Mouse (Mus musculus) kidney, postnatal 36 days (tissue): ENCODE data around the gene Zbp1.
A peak's percentile ranks its signal among the peaks of the same experiment; 100 is the strongest.

ENCODE experiments used
- DNase-seq, 2 experiments: peaks; one replicate each; pipeline ENCODE4 v3.0.0; 2021 to 2022; ENCODE audit warnings: mixed read lengths in 2 of 2

Gene Zbp1

GRCm38 (mm10) chr2:173175703-173176102, 43.0 kb downstream of the Zbp1 start:
- peak in 1 of 2 experiments; percentile 20 for DNase-seq

GRCm38 (mm10) chr2:173174569-173174968, 44.2 kb downstream of the Zbp1 start:
- DNase-seq = no peak

GRCm38 (mm10) chr2:173173521-173174511, 44.9 kb downstream of the Zbp1 start:
- DNase-seq = peak; percentile 80 to 93

GRCm38 (mm10) chr2:173173008-173173407, 45.7 kb downstream of the Zbp1 start:
- peak in 1 of 2 experiments; percentile 10 for DNase-seq

GRCm38 (mm10) chr2:173172386-173172785, 46.3 kb downstream of the Zbp1 start:
- DNase-seq = no peak

- peak in 1 of 2 experiments; percentile 35 for DNase-seq
Observed at GRCm38 (mm10) chr2:173171956-173172355, 46.8 kb downstream of the Zbp1 start.

- peak; percentile 82 to 90 for DNase-seq
Observed at GRCm38 (mm10) chr2:173171470-173171869, 47.3 kb downstream of the Zbp1 start.

- peak; percentile 50 to 54 for DNase-seq
Observed at GRCm38 (mm10) chr2:173170715-173171114, 48.0 kb downstream of the Zbp1 start.

GRCm38 (mm10) chr2:173170081-173170480, 48.6 kb downstream of the Zbp1 start:
- DNase-seq = peak; percentile 90 to 91

- DNase-seq = peak in 1 of 2 experiments; percentile 33
Observed at GRCm38 (mm10) chr2:173168411-173168851, 50.3 kb downstream of the Zbp1 start.

- DNase-seq = no peak
Observed at GRCm38 (mm10) chr2:173165357-173165756, 53.4 kb downstream of the Zbp1 start.

- DNase-seq = peak; percentile 69 to 89
Observed at GRCm38 (mm10) chr2:173164946-173165345, 53.8 kb downstream of the Zbp1 start.

- DNase-seq = peak; percentile 73 to 88
Observed at GRCm38 (mm10) chr2:173164358-173164757, 54.4 kb downstream of the Zbp1 start.

GRCm38 (mm10) chr2:173163380-173163779, 55.3 kb downstream of the Zbp1 start:
- DNase-seq = peak; percentile 65 to 87

GRCm38 (mm10) chr2:173159354-173160311, 59.1 kb downstream of the Zbp1 start:
- DNase-seq = peak; percentile 84 to 90

GRCm38 (mm10) chr2:173158390-173159055, 60.2 kb downstream of the Zbp1 start:
- DNase-seq = no peak

GRCm38 (mm10) chr2:173157871-173158270, 60.9 kb downstream of the Zbp1 start:
- no peak for DNase-seq

GRCm38 (mm10) chr2:173157376-173157775, 61.3 kb downstream of the Zbp1 start:
- no peak for DNase-seq

GRCm38 (mm10) chr2:173156923-173157322, 61.8 kb downstream of the Zbp1 start:
- DNase-seq = no peak
